ENCODE assay signal across 30 mouse cellular contexts in the genomic region with DNA sequence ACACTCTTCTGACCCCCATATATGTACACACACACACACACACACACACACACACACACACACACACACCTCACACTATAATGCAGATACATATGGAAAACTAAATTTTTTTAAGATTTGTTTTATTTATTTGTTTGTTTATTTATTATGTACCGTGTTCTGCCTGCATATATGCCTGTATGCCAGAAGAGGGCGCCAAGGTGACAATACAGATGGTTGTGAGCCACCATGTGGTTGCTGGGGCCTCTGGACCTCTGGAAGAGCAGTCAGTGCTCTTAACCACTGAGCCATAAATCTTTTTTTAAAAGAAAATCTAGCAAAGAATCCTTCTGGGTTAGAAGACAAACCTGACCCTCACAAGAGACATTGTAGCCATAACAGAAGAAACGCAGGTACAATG. TPM values are rescaled to one million over a fixed set of nuclear protein-coding genes. Genes with fewer than 3 reads are reported as not detected.
A peak's percentile ranks its signal among the peaks of the same experiment; 100 is the strongest.
DNase-seq lines count a peak whose midpoint lies in the region; ATAC-seq and TF ChIP-seq lines count a peak whose summit lies in the region.
"Had no signal": no experiment of that assay in that cellular context is flagged by ENCODE, and none has a peak within 500 bp of the region (broad histone marks: within the 10 kb centered on the region; RNA-seq: fewer than 3 reads in every experiment).

No protein-coding gene starts in this region.

- no peak overlapping the region for H3K27ac ChIP-seq in hindbrain, postnatal 0 days
- no peak overlapping the region for H3K27ac ChIP-seq in hindbrain, embryonic 16.5 days (ENCODE audit: low read depth, low read length)
- no peak overlapping the region for H3K27ac ChIP-seq in midbrain, embryonic 11.5 days (ENCODE audit: low read depth, low read length)
- no peak overlapping the region for H3K27ac ChIP-seq in midbrain, embryonic 14.5 days (replicated peaks; ENCODE audit: low read depth, low read length)
- no peak overlapping the region for H3K27ac ChIP-seq in ES-E14 (ENCODE audit: insufficient read depth, low read depth, low read length, poor library complexity, severe bottlenecking)
- H3K27ac ChIP-seq: embryonic facial prominence, embryonic 10.5 days; embryonic facial prominence, embryonic 15.5 days; forebrain, embryonic 13.5 days; hindbrain, embryonic 10.5 days; hindbrain, embryonic 15.5 days; intestine, embryonic 15.5 days; limb, embryonic 13.5 days; midbrain, embryonic 15.5 days had no signal

- 62% methylated on average over 3 of the region's 3 CpGs for WGBS in hindbrain, postnatal 0 days
- 61% methylated on average over 3 of the region's 3 CpGs for WGBS in hindbrain, embryonic 16.5 days
- WGBS in midbrain, embryonic 11.5 days: 67% methylated on average over 3 of the region's 3 CpGs
- 69% methylated on average over 3 of the region's 3 CpGs for WGBS in midbrain, embryonic 14.5 days

- H3K9ac ChIP-seq in hindbrain, postnatal 0 days (replicated peaks; ENCODE audit: low read length): no peak overlapping the region
- H3K9ac ChIP-seq in hindbrain, embryonic 16.5 days (ENCODE audit: low read depth, low read length): no peak overlapping the region
- H3K9ac ChIP-seq in midbrain, embryonic 11.5 days (ENCODE audit: low read length): no peak overlapping the region
- no peak overlapping the region for H3K9ac ChIP-seq in midbrain, embryonic 14.5 days (replicated peaks; ENCODE audit: low read length)
- no peak overlapping the region for H3K9ac ChIP-seq in ES-E14 (ENCODE audit: insufficient read depth, low read depth, low read length, poor library complexity, severe bottlenecking)
- H3K9ac ChIP-seq: embryonic facial prominence, embryonic 15.5 days; forebrain, embryonic 13.5 days; hindbrain, embryonic 15.5 days; intestine, embryonic 15.5 days; limb, embryonic 13.5 days; midbrain, embryonic 15.5 days had no signal

- H3K4me1 ChIP-seq in hindbrain, postnatal 0 days (ENCODE audit: insufficient read depth, low read length): no peaks in the 10 kb centered on the region
- no peaks in the 10 kb centered on the region for H3K4me1 ChIP-seq in hindbrain, embryonic 16.5 days (ENCODE audit: control insufficient read depth, insufficient read depth, low read depth, low read length)
- no peaks in the 10 kb centered on the region for H3K4me1 ChIP-seq in midbrain, embryonic 11.5 days (ENCODE audit: control insufficient read depth, insufficient read depth, low read length)
- no peaks in the 10 kb centered on the region for H3K4me1 ChIP-seq in midbrain, embryonic 14.5 days (ENCODE audit: control insufficient read depth, insufficient read depth, low read length)
- peaks cover 0 to 10% of the 10 kb centered on the region in 2 experiments; a peak in 1 of 4 replicates for H3K4me1 ChIP-seq in ES-E14 (ENCODE audit: control insufficient read depth in 2 of 2, insufficient read depth in 2 of 2, low read length in 2 of 2, poor library complexity in 1 of 2)
- H3K4me1 ChIP-seq: embryonic facial prominence, embryonic 10.5 days; embryonic facial prominence, embryonic 15.5 days; forebrain, embryonic 13.5 days; hindbrain, embryonic 15.5 days; intestine, embryonic 15.5 days; limb, embryonic 13.5 days; megakaryocyte, embryonic 14.5 days; midbrain, embryonic 15.5 days had no signal

- no peaks in the 10 kb centered on the region for H3K36me3 ChIP-seq in hindbrain, postnatal 0 days (ENCODE audit: insufficient read depth, low read length)
- H3K36me3 ChIP-seq in hindbrain, embryonic 16.5 days (ENCODE audit: control insufficient read depth, insufficient read depth, low read length): no peaks in the 10 kb centered on the region
- H3K36me3 ChIP-seq in midbrain, embryonic 11.5 days (ENCODE audit: control insufficient read depth, insufficient read depth, low read length): no peaks in the 10 kb centered on the region
- H3K36me3 ChIP-seq in midbrain, embryonic 14.5 days (ENCODE audit: control insufficient read depth, insufficient read depth, low read length): no peaks in the 10 kb centered on the region
- no peaks in the 10 kb centered on the region for H3K36me3 ChIP-seq in ES-E14 (ENCODE audit: control insufficient read depth, insufficient read depth, low read length, poor library complexity, severe bottlenecking)
- H3K36me3 ChIP-seq: embryonic facial prominence, embryonic 10.5 days; embryonic facial prominence, embryonic 15.5 days; hindbrain, embryonic 10.5 days; hindbrain, embryonic 15.5 days; intestine, embryonic 15.5 days; limb, embryonic 13.5 days; midbrain, embryonic 15.5 days had no signal

- in situ Hi-C loops in ES-E14 (cut with MboI; ENCODE audit: low sequenced_read_pairs in 2 of 2, unreplicated experiment in 2 of 2): no loop called here

- no peaks in the 10 kb centered on the region for H3K9me3 ChIP-seq in hindbrain, postnatal 0 days (ENCODE audit: low read length)
- no peaks in the 10 kb centered on the region for H3K9me3 ChIP-seq in hindbrain, embryonic 16.5 days (ENCODE audit: control insufficient read depth, low read length)
- H3K9me3 ChIP-seq in midbrain, embryonic 11.5 days (ENCODE audit: control insufficient read depth, low read length): no peaks in the 10 kb centered on the region
- H3K9me3 ChIP-seq in midbrain, embryonic 14.5 days (ENCODE audit: control insufficient read depth, low read length): no peaks in the 10 kb centered on the region
- no peaks in the 10 kb centered on the region for H3K9me3 ChIP-seq in ES-E14 (ENCODE audit: control insufficient read depth, insufficient read depth, low read depth, low read length)
- H3K9me3 ChIP-seq: embryonic facial prominence, embryonic 10.5 days; embryonic facial prominence, embryonic 15.5 days; forebrain, embryonic 13.5 days; hindbrain, embryonic 10.5 days; hindbrain, embryonic 15.5 days; intestine, embryonic 15.5 days; limb, embryonic 13.5 days; midbrain, embryonic 15.5 days had no signal

- no peak overlapping the region for H3K4me2 ChIP-seq in hindbrain, postnatal 0 days (ENCODE audit: low read depth, low read length)
- no peak overlapping the region for H3K4me2 ChIP-seq in hindbrain, embryonic 16.5 days (ENCODE audit: low read length)
- H3K4me2 ChIP-seq in midbrain, embryonic 11.5 days: no peak overlapping the region
- no peak overlapping the region for H3K4me2 ChIP-seq in midbrain, embryonic 14.5 days (ENCODE audit: low read length)
- H3K4me2 ChIP-seq: embryonic facial prominence, embryonic 15.5 days; forebrain, embryonic 13.5 days; hindbrain, embryonic 15.5 days; intestine, embryonic 15.5 days; limb, embryonic 13.5 days; liver, embryonic 11.5 days; midbrain, embryonic 15.5 days had no signal

- TF ChIP-seq CTCF in hindbrain, postnatal 0 days (IDR thresholded peaks at IDR 0.05; ENCODE audit: low read depth): peak; percentile 15; the same call in 1 of the 2 replicates

- ATAC-seq in hindbrain, postnatal 0 days: no peak
- ATAC-seq in hindbrain, embryonic 16.5 days: no peak
- no peak for ATAC-seq in midbrain, embryonic 11.5 days (ENCODE audit: low FRiP score)
- ATAC-seq in midbrain, embryonic 14.5 days (ENCODE audit: low FRiP score, low TSS enrichment): no peak
- ATAC-seq: forebrain, embryonic 13.5 days; intestine, embryonic 15.5 days; lung, postnatal 0 days; midbrain, embryonic 15.5 days had no signal

- no peak overlapping the region for H3K4me3 ChIP-seq in hindbrain, postnatal 0 days (ENCODE audit: low read length)
- no peak overlapping the region for H3K4me3 ChIP-seq in hindbrain, embryonic 16.5 days (ENCODE audit: low read length)
- no peak overlapping the region for H3K4me3 ChIP-seq in midbrain, embryonic 11.5 days (ENCODE audit: low read depth, low read length)
- H3K4me3 ChIP-seq in midbrain, embryonic 14.5 days (replicated peaks; ENCODE audit: low read depth, low read length): no peak overlapping the region
- no peak overlapping the region for H3K4me3 ChIP-seq in ES-E14 (ENCODE audit: insufficient read depth in 1 of 2, low read depth in 1 of 2, low read length in 2 of 2, poor library complexity in 1 of 2, severe bottlenecking in 1 of 2)
- H3K4me3 ChIP-seq: embryonic facial prominence, embryonic 10.5 days; embryonic facial prominence, embryonic 15.5 days; forebrain, embryonic 13.5 days; hindbrain, embryonic 10.5 days; hindbrain, embryonic 15.5 days; intestine, embryonic 15.5 days; limb, embryonic 13.5 days; megakaryocyte, embryonic 14.5 days; midbrain, embryonic 15.5 days had no signal

- no peaks in the 10 kb centered on the region for H3K27me3 ChIP-seq in hindbrain, postnatal 0 days (ENCODE audit: insufficient read depth, low read length)
- no peaks in the 10 kb centered on the region for H3K27me3 ChIP-seq in hindbrain, embryonic 16.5 days (replicated peaks; ENCODE audit: control insufficient read depth, insufficient read depth, low read length)
- no peaks in the 10 kb centered on the region for H3K27me3 ChIP-seq in midbrain, embryonic 11.5 days (ENCODE audit: control insufficient read depth, insufficient read depth, low read length)
- no peaks in the 10 kb centered on the region for H3K27me3 ChIP-seq in midbrain, embryonic 14.5 days (ENCODE audit: control insufficient read depth, insufficient read depth, low read length)
- H3K27me3 ChIP-seq: embryonic facial prominence, embryonic 15.5 days; forebrain, embryonic 13.5 days; hindbrain, embryonic 15.5 days; intestine, embryonic 15.5 days; limb, embryonic 13.5 days; megakaryocyte, embryonic 14.5 days; midbrain, embryonic 15.5 days had no signal

- no peak for DNase-seq in hindbrain, postnatal 0 days (ENCODE audit: low spot score)
- DNase-seq in midbrain, embryonic 11.5 days (ENCODE audit: low spot score, missing footprints): peak; percentile 62
- no peak for DNase-seq in midbrain, embryonic 14.5 days
- DNase-seq in ES-E14 (ENCODE audit: low read depth, low spot score): no peak
- no peak for DNase-seq in urinary bladder, postnatal 25 days (ENCODE audit: low spot score)
- no peak for DNase-seq in cerebellum, postnatal 4 days (ENCODE audit: low spot score in 2 of 2)
- DNase-seq: adrenal gland, postnatal 10 days; cerebellum, adult 11 months; cerebellum, postnatal 10 days; gastrocnemius, postnatal 14 days; heart, postnatal 14 days; kidney, adult 9 months; kidney, postnatal 14 days; lung, postnatal 4 days; right cerebral cortex, adult 18-20 months; spleen, adult 18-20 months had no signal

TF ChIP-seq in ES-E14, 5 proteins besides CTCF, POLR2A, EP300 and RAD21:
- peak; percentile 52; the same call in 1 of the 2 replicates for TF ChIP-seq ZC3H11A (IDR thresholded peaks at IDR 0.05; ENCODE audit: borderline replicate concordance, low read depth, low read length)
- TF ChIP-seq HCFC1 (IDR thresholded peaks at IDR 0.05; ENCODE audit: borderline replicate concordance, insufficient read depth, low read length): no peak
TF ChIP-seq in ES-E14: peak in this region for 1.

RNA-seq across cellular contexts. Expression of a gene that starts 16.5 kb away (rescaled TPM):
- total RNA-seq in hindbrain, postnatal 0 days (2014; rRNA removed): 19.0 and 30.2 TPM in 2 replicates
- polyA plus RNA-seq in hindbrain, postnatal 0 days (2015; fragmentation: Nextera tagmentation; extraction: Ambion mirVana): 42.1 and 42.6 TPM in 2 replicates
- polyA plus RNA-seq in hindbrain, embryonic 16.5 days (2015; fragmentation: Nextera tagmentation; extraction: Ambion mirVana): 41.7 and 47.6 TPM in 2 replicates
- polyA plus RNA-seq in midbrain, embryonic 11.5 days (2014; fragmentation: Nextera tagmentation; extraction: Ambion mirVana): 0.80 and 1.2 TPM in 2 replicates
- 29.0 and 34.7 TPM in 2 replicates for polyA plus RNA-seq in midbrain, embryonic 14.5 days (2014; fragmentation: Nextera tagmentation; extraction: Ambion mirVana)
- not detected in 2 replicates for total RNA-seq in ES-E14 (2012; rRNA removed)
- total RNA-seq: adrenal gland, postnatal 10 days; gastrocnemius, postnatal 14 days; granulocyte monocyte progenitor cell, adult 5-6 weeks; heart, postnatal 14 days; neutrophil, adult 5-6 weeks had no signal
- polyA plus RNA-seq: lung, postnatal 0 days had no signal

Comparison
In these comparisons a context has a peak if more than half of its experiments do, and no peak if none do; other contexts are left out.
1. RNA of a gene that starts 16.5 kb away (polyA plus RNA-seq): 41.7 to 47.6 TPM in hindbrain, embryonic 16.5 days, 42.1 to 42.6 TPM in hindbrain, postnatal 0 days and 29.0 to 34.7 TPM in midbrain, embryonic 14.5 days; 0.80 to 1.2 TPM in midbrain, embryonic 11.5 days; every median in the first group is over 10 times any median in the second.